Mouse (Mus musculus): ENCODE measurements around the gene Nrg4.
"Not testable (repeated sequence)": the region's sequence is repeated elsewhere in the genome, so short reads cannot be mapped to it uniquely, and the experiment has no call there.

Nrg4 gene

DNA sequence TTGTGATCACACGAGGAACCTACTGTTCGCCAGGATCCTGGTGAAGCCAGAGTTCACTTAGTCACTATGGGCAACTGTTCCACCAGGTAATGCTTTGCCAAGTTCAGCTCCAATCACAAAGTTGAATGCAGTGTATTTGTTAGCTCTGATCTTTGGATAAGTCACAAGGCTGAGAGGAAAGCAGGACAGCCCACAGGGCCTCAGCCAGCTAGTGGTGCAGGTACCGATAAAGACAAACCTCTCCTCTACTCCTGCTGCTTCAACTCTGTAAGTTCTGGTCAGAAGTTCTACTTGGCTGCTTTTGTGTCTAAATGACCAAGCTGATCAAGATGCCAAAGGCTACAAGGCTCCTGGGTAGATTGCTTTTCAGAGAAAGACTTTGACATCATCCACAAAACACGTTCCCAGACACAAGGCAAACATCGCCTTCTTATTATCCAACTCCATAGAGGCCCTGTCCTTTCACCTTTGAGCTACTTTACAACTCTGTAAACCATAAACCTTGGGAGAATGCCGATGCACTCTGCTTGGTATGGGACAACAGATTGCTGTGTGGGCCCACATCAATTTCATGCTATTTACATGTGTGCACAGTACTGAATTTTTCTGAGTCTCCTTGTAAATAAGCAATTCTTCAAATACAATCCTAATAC lies 75.9 kb downstream of the Nrg4 start:
- no peak for ATAC-seq (ENCODE audit: low TSS enrichment)

- no peak for ATAC-seq (ENCODE audit: low TSS enrichment)
Observed at GRCm38 (mm10) chr9:55248465-55248864, 78.2 kb downstream of the Nrg4 start.

- ATAC-seq (ENCODE audit: low TSS enrichment) = no peak
Observed at GRCm38 (mm10) chr9:55246918-55247317, 79.7 kb downstream of the Nrg4 start.

DNA sequence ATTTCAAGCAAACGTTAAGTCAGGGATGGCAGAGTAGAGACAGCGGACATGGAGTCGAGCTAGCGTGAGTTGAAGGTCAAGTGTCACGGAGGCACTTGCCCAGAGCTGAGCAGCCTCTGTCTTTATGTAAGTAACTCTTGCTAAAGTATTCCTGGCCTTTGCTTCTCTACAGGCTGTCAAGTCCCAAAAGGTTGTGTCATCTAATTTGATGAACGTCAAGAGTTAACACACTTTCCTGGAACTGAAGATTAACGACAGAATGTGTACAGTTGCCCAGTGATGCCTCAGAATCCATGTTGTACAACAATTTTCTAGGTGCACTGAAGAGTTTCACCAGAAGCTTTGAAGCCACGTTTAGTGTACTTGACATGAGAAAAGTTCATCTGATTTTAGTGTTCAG lies 80.2 kb downstream of the Nrg4 start:
- ATAC-seq (ENCODE audit: low TSS enrichment) = no peak

GRCm38 (mm10) chr9:55245057-55245750 lies 81.4 kb downstream of the Nrg4 start:
- ATAC-seq (ENCODE audit: low TSS enrichment) = not testable (repeated sequence)

GRCm38 (mm10) chr9:55244079-55244478 lies 82.6 kb downstream of the Nrg4 start:
- no peak for ATAC-seq (ENCODE audit: low TSS enrichment)

DNA sequence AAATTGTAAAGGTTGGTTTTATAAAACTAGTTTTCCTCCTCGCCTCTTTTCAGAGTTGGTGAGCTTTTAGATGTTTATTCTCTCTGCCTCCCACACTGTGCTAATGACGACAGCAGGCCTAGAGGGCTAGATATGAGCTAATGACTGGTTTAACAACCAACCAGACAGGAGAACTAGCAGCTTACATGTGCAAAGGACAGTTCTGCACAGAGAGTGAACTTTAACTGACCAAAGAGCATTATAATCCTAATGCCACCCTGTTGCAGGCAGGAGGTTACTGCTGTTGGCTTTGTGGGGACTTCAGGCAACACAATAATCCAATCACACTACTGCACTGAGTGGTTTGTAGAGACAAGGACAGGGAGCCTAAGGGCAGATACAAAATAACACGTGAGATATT lies 83.4 kb downstream of the Nrg4 start:
- no peak for ATAC-seq (ENCODE audit: low TSS enrichment)

GRCm38 (mm10) chr9:55241863-55242685 lies 84.6 kb downstream of the Nrg4 start:
- peak; percentile 41; the same call in 1 of the 2 replicates for ATAC-seq (ENCODE audit: low TSS enrichment)

DNA sequence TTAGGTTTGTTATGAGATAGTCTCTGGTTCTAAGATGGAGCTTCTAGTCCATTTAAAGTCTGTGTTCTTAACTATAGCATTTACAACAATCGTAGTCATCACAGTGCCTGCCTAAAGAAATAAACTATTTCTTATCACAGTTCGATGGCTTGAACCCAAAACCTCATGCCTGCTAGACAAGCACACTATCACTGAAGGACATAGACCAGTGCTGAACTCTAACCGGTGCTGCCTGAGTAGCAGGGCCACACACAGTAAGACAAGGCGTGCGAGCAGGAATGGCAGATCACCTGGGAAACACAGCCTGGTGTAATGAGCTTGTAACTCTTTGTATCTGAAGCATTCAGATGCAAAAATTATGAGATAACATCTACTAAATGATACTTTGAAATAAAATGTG lies 85.8 kb downstream of the Nrg4 start:
- ATAC-seq (ENCODE audit: low TSS enrichment) = no peak

GRCm38 (mm10) chr9:55236235-55237165 lies 90.1 kb downstream of the Nrg4 start:
- no peak for ATAC-seq (ENCODE audit: low TSS enrichment)

GRCm38 (mm10) chr9:55233076-55233475 lies 93.6 kb downstream of the Nrg4 start:
- not testable (repeated sequence) for ATAC-seq (ENCODE audit: low TSS enrichment)

- no peak for ATAC-seq (ENCODE audit: low TSS enrichment)
Observed at GRCm38 (mm10) chr9:55232586-55232985, 94.1 kb downstream of the Nrg4 start.

DNA sequence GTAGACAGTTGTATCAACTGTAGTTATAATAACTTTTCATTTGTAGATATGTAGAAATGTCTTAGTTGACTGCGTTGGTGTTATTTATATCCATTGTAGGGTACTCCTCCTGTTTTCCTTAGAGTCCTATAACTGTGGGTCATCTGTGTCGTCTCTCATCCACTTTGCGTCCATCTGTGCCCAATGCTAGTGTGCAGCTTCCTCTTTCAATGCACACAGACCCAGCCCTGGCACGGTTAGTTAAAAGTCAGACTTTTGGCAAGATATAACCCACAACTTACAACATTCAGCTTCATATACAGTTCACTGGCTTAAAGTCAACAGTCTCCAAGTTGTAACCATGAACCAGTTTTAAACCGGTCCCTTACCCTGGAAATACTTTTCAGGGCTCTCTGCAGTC lies 94.5 kb downstream of the Nrg4 start:
- no peak for ATAC-seq (ENCODE audit: low TSS enrichment)

- 0 out of 2 replicates have a peak, but pooled peaks have one; percentile 44 for ATAC-seq (ENCODE audit: low TSS enrichment)
Observed at GRCm38 (mm10) chr9:55231544-55231943, 95.1 kb downstream of the Nrg4 start.

GRCm38 (mm10) chr9:55229010-55229409 lies 97.6 kb downstream of the Nrg4 start:
- ATAC-seq (ENCODE audit: low TSS enrichment) = no peak

- no peak for ATAC-seq (ENCODE audit: low TSS enrichment)
Observed at GRCm38 (mm10) chr9:55228149-55228548, 98.5 kb downstream of the Nrg4 start.

DNA sequence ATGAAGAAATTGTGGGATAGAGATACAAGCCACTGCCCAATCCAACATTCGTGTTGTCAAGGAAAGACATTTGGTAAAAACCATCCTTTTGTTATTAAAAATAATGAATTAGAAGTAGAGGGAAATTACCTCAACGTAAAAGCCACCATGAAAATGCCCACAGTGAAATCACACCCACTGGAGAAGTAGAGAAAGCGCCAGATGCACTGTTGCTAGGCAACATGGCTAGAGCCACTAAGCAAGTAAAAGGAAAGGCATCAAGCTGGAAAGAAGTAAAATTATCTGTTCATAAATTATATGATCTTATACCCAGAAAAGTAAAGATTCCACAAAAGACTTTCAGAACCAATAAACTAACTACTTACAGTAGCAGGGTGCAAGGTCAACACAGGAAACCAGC lies 100.4 kb downstream of the Nrg4 start:
- peak; percentile 88 for ATAC-seq (ENCODE audit: low TSS enrichment)

DNA sequence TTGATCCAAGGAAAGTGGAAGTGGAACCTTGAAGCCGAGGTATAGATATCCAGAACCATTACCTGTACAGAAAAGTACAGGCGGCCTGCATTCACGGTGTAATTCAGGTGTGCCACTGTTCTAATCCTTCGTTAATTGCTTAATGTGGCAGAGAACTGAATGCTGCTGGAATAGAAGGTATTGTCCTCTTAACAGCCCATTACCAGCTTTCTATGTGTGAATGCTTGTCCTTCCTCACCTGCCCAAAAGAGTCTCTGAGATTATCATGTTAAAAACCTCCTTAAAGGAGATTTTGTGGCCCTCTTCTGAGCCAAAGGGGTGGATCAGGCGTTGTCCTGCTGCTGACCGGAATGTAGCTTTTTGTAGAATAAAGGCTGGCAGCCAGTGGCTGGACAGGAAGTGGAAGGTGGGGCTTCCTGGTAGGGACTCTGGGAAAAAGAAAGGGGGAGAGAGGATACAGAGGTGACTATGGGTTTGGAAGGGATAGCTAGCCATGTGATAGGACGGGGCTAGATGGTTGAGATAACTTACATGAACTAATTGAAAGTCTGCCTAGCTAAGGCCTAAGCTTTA lies 101.4 kb downstream of the Nrg4 start:
- no peak for ATAC-seq (ENCODE audit: low TSS enrichment)

DNA sequence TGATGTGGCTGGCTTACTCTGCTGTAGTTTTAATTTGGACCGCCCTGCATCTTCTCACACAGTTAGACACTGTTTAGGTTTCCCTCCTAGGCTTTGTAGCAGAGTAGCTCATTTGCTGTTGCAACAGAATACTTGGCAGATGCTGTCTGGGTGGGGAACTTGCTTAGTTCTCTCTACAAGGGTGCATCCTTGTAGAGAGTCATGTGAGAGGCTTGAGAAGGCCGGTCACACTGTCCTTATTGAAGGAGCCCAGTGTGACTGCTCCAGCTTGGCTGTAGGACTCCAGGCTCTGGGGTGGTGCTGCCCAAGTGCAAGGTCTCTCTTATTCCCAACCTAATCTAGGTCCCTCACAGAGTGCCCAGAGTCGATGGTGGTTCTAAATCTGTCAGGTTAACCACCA lies 109.3 kb downstream of the Nrg4 start:
- ATAC-seq (ENCODE audit: low TSS enrichment) = no peak

- no peak for ATAC-seq (ENCODE audit: low TSS enrichment)
Observed at GRCm38 (mm10) chr9:55216078-55216477, 110.6 kb downstream of the Nrg4 start.

GRCm38 (mm10) chr9:55215648-55216047 lies 111.0 kb downstream of the Nrg4 start:
- no peak for ATAC-seq (ENCODE audit: low TSS enrichment)
